Mouse (Mus musculus) fibroblast of lung, adult 2 months (primary cell): ENCODE measurements at regions not wholly inside any gene's neighbourhood (a gene's known extent, or its start where the extent isn't known, plus 50 kb on each side); places are given as distances from the start of the nearest gene placed in this dataset.
A peak's percentile ranks its signal among the peaks of the same experiment; 100 is the strongest.
"Not testable (repeated sequence)": the region's sequence is repeated elsewhere in the genome, so short reads cannot be mapped to it uniquely, and the experiment has no call there.

ENCODE experiments used
- DNase-seq: peaks from one replicate; pipeline ENCODE4 v3.0.0-alpha.2; 2011; ENCODE audit warnings: low read depth

GRCm38 (mm10) chr17:35758769-35759168 is 54.3 kb upstream of the Ddr1 start:
- DNase-seq, result no peak

DNA sequence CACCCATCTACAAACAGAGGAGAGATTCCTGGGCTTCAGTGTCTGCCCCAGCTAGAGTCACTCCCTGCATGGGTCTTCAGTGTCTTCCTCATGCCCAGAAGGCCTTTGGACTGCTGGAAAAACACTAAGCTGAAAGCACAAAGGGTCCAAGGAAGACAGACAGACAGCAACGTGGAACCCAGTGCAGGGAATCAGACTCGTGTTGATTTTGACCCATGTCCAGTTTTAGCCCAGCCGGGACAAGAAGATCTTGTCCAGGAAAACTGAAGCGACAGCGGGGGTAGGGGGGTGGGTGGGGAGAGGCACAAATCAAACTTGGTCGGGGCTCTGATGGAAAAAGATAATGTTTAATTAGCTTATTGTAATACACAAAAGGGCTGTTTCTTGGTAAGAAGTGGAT is 55.3 kb upstream of the Ddr1 start:
- DNase-seq, result no peak

- DNase-seq, result no peak
Measured at GRCm38 (mm10) chr17:35762614-35763013, 58.2 kb upstream of the Ddr1 start.

DNA sequence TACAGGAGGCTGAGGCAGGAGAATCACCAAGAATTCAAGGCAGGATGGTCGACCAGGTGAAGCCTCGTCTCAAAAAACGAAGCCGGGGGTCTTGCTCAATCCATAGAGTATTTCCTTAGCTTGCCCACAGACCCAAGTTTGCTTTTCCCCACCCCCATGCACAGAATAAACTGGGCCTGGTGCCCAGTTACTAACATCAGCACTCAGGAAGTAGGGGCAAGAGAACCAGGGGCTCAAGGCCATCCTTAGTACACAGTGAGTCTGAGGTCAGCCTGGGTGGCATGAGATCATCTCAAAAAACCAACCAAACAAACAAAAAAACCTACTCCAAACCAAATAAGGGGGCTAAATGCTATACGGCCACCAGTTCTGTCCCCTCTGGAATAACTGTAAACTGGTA is 58.4 kb upstream of the Ier3 start:
- no peak for DNase-seq

- no peak for DNase-seq
Measured at GRCm38 (mm10) chr17:35763866-35764265, 57.6 kb upstream of the Ier3 start.

DNA sequence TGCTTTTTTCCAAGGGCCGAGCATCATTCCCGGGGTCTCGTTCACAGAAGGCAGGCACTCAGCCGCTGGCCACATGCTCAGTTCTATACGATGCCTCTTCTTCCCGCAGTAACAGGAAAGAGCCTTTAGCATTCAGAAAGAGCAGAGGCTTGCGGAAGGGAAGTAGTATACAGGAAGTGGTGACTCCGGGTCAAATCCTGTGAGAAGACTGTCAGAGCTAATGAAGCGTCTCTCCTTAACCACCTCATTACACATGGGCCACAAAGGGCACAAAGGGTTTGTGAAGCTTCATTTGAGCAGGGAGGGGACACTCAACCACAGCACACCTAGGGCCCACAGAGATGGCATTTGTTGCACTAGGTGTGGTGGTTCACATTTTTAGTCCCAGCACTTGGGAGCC is 55.1 kb upstream of the Ier3 start:
- DNase-seq, result no peak

GRCm38 (mm10) chr17:35769175-35769960 is 52.1 kb upstream of the Ier3 start:
- no peak for DNase-seq

GRCm38 (mm10) chr17:35769961-35770276 is 51.6 kb upstream of the Ier3 start:
- DNase-seq, result not testable (repeated sequence)

- no peak for DNase-seq
Measured at GRCm38 (mm10) chr17:35770599-35770998, 50.9 kb upstream of the Ier3 start.

DNA sequence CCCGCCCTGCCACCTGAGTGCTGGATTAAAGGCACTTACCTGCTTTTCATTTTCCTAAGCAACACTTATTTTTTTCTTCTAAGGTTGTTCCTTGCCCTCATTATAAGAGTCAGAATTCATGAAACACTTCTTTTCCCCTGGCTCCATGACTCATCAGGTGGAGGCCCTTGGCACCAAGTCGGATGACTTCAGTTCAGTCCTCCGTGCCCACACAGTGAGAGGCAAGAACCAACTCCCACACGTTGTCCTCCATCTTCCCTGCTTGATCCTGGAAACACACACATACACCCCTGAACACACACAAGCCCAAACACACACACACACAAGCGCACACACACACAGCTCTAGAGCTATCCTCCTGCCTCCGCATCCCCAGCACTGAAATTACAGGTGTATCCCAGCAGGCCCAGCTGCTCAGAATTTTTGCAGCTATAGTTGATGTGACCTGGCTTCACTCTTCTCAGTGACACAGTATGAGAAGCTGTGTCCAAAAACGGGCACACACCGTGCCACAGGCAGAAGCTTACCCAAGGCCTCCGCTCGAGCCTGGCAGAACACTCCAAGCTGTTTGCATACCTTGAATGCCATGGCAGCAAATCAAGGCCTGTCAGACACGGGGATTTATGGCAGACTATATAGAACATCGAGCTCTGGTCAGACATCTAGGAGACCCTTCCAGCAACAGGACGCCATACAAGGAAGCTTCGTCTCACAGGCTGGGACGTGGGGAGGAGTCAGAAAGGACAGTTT is 49.7 kb upstream of the Ier3 start:
- DNase-seq, result peak; percentile 64
